Mouse (Mus musculus): Measurements from ENCODE around the gene Mef2c.

The Mef2c gene

GRCm38 (mm10) chr13:83524159-83524901 lies 20.5 kb downstream of the Mef2c start:
- peak in 1 of 2 experiments; percentile 26 for DNase-seq (ENCODE audit: low spot score in 2 of 2)

DNA sequence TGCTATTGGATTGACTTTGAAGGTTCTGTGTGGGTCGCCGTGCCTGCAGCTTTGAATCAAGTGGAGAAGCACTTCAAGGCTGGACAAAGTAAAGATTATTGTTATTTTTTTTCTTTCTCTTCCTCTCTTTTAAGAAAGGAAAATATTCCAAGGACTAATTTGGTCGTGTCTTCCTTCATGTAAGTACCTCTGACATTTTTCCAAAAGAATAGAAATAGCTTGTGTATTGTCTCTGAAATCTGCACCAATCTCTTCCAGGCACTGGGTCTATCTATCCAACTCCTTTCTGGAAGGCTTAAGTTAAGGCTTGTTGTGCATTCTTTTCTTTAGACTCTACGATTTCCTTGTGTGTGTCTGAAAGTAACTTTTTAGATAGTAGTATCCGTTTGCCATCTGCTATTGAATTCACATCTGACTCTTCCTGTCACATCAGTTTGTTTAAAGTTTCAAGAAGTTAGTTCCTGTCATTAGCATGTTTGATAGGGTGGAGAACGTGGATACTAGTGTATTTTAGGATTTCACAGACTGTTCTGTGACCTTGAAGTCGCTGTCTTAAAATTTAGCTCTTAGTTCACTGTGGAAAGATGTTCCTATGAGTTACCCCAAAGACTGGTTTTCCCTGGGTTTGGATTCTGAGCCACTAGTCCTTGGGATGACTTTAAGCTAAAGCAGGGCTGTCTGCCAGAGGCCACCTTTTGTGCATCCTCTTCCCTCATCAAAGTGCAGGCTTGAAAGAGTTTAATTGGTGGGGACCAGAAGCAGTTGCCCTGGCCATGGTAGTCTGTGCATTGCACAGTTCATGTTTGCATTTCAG lies 21.3 kb downstream of the Mef2c start:
- DNase-seq (ENCODE audit: low spot score in 2 of 2) = no peak

DNA sequence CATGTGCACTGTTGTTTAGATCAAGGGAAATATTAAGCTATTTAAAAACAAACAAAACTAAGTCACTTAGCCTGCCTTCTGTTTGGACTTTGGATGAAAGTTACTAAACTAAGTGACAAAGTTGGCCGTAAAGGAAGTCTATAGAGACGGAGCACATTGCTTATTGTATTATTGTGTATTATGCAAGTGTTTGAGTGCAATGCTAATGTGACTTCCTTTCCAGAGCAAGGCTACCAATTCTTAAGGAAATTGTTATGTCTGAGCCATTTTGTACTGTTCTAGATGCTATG lies 21.8 kb downstream of the Mef2c start:
- no peak for DNase-seq (ENCODE audit: low spot score in 2 of 2)

DNA sequence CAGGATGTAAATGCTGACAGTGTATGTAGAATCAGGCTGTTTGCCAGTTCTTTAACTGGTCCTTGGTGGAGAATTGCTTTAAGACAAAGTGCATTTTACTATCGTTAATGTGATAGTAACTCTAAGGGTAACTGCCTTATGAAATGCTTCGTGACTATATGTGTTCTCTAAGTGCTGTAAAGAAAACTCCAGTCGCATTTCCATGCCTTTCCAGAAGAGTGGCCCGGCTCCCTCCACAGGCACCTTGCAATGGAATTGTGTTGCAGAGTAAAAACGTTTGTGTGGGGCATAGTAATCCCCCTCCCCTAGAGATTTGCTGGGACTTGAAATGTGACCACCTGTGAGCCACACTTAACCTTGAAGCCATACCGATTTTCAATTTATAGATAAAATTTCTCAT lies 22.2 kb downstream of the Mef2c start:
- no peak for DNase-seq (ENCODE audit: low spot score in 2 of 2)

GRCm38 (mm10) chr13:83527921-83528320 lies 24.1 kb downstream of the Mef2c start:
- no peak for DNase-seq (ENCODE audit: low spot score in 2 of 2)

- DNase-seq (ENCODE audit: low spot score in 2 of 2) = no peak
These were observed 26.0 kb downstream of the Mef2c start for GRCm38 (mm10) chr13:83529729-83530314.

GRCm38 (mm10) chr13:83530889-83531288 lies 27.1 kb downstream of the Mef2c start:
- DNase-seq (ENCODE audit: low spot score in 2 of 2) = no peak

- no peak for DNase-seq (ENCODE audit: low spot score in 2 of 2)
These were observed 28.2 kb downstream of the Mef2c start for GRCm38 (mm10) chr13:83531968-83532591.

DNA sequence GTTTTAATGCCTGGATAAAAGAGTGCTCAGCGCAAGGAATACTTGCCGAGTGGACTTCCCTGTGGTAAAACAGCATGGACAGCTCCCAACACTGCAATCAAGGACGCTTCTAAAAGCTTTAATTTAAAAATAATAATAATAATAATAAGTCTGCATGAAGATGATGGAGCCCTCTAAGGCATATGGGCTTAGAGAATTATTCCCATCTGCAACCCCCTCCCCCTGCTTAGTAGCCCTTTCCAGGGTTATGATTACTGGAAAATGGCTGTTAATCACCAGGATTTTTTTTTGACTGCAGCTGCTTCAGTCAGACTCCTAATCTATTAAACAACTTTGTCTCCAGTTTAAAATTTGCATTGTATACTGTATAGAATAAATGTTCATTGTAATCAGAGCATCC lies 32.5 kb downstream of the Mef2c start:
- DNase-seq (ENCODE audit: low spot score in 2 of 2) = no peak

DNA sequence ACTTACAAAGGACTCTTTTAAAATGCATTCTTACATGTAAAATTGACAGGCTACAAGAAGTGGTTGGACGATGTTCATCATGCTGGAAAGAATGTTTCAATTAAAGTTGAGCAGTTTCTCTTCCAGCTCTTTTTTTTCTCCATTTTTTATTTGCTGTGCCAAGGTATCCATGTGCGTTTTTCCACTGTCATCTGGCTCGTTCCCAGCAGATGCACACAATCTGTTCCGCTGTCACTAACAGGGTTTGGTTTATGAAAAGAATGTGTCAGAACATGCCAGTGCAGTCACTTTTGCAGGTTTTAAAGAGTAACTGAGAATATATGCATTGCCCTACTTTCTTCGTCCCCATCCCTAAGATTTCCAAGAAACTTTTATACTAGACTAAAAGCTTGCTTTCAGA lies 33.3 kb downstream of the Mef2c start:
- DNase-seq (ENCODE audit: low spot score in 2 of 2) = no peak

GRCm38 (mm10) chr13:83539921-83540320 lies 36.1 kb downstream of the Mef2c start:
- no peak for DNase-seq (ENCODE audit: low spot score in 2 of 2)

DNA sequence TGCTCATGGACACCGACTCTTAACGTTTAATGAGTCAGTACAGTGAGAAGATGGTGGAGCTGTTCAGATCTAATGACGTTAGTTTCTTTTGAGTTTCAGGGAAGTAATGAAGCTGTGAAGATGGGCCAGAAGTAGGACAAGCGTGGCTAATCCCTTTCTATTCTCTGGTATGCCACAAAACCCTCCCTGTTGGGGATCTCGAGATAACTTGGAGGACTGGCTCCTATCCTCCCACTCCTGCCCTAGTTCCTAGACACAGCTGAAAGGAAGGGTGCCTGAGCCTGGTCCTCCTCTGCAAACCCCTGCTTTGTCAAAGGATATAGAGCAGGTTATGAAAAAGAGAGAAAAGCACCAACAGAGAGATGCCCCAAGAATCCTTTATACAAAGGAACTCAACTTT lies 38.8 kb downstream of the Mef2c start:
- DNase-seq (ENCODE audit: low spot score in 2 of 2) = no peak

DNA sequence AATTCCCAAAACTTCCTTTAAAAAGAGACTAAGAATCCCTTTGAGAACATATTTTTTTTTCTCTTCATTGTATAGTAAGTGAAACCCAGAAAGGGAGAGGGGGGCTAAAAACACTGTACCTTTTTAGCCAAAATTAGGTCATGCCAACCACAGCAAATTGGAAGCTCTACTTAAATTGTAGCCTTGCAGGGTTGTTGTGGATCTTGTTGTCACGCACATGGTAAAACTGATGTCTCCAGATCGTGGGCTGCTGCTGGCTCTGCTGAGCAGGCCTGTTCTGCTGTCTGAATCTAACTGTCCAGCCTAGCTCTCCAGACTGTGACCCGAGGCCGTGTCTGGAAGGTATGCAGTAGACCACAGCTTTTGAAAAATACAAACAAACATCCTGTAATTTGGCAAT lies 40.9 kb downstream of the Mef2c start:
- DNase-seq (ENCODE audit: low spot score in 2 of 2) = no peak

DNA sequence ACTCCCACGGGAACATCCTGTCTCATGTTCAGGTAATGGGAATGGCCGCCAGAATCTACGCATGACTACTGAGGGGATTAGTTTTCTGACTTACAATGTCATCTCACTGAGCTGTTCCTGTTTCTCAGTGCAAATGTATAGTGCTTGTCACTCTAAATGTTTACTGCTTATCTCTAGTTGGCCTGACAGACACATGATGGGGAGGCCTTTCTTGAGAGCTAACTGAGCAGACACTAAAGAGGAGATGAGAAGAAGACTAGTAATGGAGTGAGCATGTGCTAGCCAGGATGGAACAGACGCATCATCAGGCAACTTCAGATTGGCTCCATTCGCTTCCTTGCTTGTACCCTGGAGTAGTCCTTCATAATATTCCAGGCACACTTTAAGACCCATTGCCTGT lies 43.0 kb downstream of the Mef2c start:
- no peak for DNase-seq (ENCODE audit: low spot score in 2 of 2)

DNA sequence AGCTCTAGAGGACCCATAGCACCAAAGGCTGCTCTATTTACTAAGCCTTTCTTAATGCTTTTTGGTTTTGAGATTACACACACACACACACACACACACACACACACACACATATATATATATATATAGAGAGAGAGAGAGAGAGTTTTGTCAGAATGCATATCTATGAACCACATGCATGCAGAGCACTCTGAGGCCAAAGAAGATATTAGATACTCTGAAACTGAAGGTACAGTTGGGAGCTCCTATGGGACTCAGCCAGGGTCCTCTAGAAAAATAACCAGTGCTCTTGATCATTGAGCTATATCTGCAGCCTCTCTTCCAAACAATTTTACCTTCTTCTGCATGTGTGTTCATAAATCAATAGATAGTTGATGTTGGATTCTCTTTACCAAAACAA lies 47.4 kb downstream of the Mef2c start:
- DNase-seq (ENCODE audit: low spot score in 2 of 2) = no peak

DNA sequence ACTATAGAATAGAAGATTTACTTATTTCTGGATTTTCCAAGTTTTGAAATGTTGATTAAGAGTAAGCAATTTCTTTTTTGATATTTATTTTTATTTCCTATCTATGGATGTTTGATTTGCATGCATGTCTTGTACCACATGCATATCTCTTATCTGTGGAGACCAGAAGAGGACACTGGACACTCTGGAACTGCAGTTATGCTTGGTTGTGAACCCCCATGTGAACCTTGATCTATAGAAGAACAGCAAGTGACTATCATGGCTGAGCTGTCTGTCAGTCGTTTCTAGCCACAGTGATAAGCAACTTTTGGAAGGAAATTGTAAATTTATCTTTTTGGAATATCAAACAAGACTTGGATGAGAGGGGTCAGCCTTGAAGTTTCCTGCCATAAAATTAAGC lies 48.2 kb downstream of the Mef2c start:
- DNase-seq (ENCODE audit: low spot score in 2 of 2) = no peak

GRCm38 (mm10) chr13:83563261-83563660 lies 59.4 kb downstream of the Mef2c start:
- DNase-seq (ENCODE audit: low spot score in 2 of 2) = no peak

GRCm38 (mm10) chr13:83565732-83566131 lies 61.9 kb downstream of the Mef2c start:
- DNase-seq (ENCODE audit: low spot score in 2 of 2) = no peak

GRCm38 (mm10) chr13:83566180-83566579 lies 62.3 kb downstream of the Mef2c start:
- DNase-seq (ENCODE audit: low spot score in 2 of 2) = no peak

DNA sequence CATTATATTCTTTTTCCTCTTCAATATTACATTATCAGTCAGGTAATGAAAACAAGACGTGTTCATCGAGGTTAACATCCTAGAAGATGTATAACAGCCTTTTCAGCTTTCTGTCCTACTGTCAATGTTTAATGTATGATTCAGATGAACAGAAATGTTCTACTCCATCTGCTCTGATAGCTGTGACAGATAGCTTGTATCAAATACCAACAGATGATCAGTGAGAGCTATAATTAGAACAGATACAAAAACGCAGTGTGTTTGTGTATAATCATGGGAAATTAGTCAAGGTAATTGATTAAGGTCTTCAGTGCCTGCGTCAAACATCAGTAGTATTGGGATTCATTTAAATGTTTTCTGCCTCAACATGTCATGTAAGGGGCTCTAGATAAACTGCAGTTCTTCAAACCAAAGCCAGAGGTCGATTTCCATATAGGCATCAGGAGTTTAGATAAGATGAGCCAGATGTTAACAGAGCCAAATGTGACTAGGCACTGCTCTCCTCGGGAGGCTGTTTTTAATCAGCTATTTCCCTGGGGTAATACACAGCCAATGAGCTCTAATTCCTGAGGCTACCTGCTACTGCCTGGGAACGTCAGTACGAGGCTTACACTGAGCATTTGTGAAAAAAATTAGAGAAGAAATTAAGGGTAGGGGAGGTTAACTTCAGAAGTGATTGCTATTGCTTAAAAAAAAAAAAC lies 63.1 kb downstream of the Mef2c start:
- no peak for DNase-seq (ENCODE audit: low spot score in 2 of 2)

DNA sequence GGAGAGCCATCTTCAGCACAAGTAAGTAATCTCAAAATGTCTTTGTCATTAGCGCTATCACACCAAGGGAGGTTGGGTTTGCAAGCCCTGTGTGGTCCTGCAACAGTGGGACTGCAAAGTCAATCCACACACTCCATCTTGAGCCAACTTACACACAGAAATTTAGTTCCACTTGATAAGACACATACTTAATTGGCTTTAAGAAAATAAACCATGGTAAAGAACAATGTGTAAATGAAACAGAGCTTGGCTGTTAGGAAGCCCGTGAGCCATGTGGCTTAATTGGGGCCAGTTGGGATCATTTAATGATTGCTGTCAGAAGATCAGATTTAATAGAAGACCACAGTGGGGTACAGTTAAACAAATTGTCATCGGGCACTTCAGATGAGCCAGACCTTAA lies 63.8 kb downstream of the Mef2c start:
- no peak for DNase-seq (ENCODE audit: low spot score in 2 of 2)

GRCm38 (mm10) chr13:83568759-83569256 lies 65.0 kb downstream of the Mef2c start:
- no peak for DNase-seq (ENCODE audit: low spot score in 2 of 2)

Measured in thymus, postnatal 10 days (tissue).